Mouse (Mus musculus): Measurements from ENCODE around the gene Adgrf5.

DNA sequence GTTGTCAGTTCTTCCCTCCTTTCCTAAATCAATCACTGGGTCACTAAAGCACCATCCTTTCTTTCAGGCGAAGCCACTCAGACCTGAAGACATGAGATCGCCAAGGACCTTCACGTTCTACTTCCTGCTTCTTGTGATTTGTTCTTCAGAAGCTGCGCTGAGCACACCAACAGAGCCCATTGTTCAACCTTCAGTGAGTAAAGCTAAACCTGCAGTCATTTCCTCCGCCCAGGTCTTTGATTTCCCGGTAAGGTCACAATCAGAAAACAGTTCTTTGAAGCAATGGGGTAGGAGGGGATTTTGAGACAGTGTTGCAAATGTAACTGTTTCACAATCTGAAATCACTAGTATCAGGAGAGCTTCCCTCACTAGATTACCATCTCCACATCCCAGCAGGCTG is 43.6 kb downstream of the Adgrf5 start:
- no peak for TF ChIP-seq CTCF (IDR thresholded peaks at IDR 0.05)
- TF ChIP-seq EP300 (IDR thresholded peaks at IDR 0.05), result no peak
